Mouse (Mus musculus) cortical plate, adult 2 months (tissue): ENCODE measurements around the gene Phpt1. TPM values are rescaled to one million over a fixed set of nuclear protein-coding genes. Genes with fewer than 3 reads are reported as not detected.

Experiments used
- H3K27ac ChIP-seq: fragments of 200-500 bp; 2 replicates; pipeline ENCODE4 v1.5.1; 2012; ENCODE audit warnings: low read length, control low read depth, inconsistent platforms; ENCODE audit not compliant: insufficient read depth
- H3K4me1 ChIP-seq: fragments of 200-500 bp; 2 replicates; pipeline ENCODE4 v1.6.1; 2011; ENCODE audit warnings: low read length; ENCODE audit not compliant: control insufficient read depth, insufficient read depth
- H3K4me3 ChIP-seq: fragments of 200-500 bp; 2 replicates; pipeline ENCODE4 v1.5.1; 2011; ENCODE audit warnings: mild to moderate bottlenecking, low read length, control low read depth; ENCODE audit not compliant: insufficient read depth
- CTCF ChIP-seq: fragments of 200-500 bp; IDR thresholded peaks from 2 replicates; pipeline ENCODE4 v1.5.1; 2011; ENCODE audit warnings: mild to moderate bottlenecking, control low read depth, low read length; ENCODE audit not compliant: insufficient read depth; ENCODE audit errors: extremely low read depth
- POLR2A ChIP-seq: fragments of 200-500 bp; IDR thresholded peaks from 2 replicates; pipeline ENCODE4 v1.6.1; 2011; ENCODE audit warnings: mild to moderate bottlenecking, low read length, control low read depth; ENCODE audit not compliant: insufficient read depth; ENCODE audit errors: extremely low read depth
- polyA plus RNA-seq: library from polyadenylated mRNA; depleted of rRNA; stranded (reverse); fragments of >200 nt; gene quantifications from 2 replicates; pipeline ENCODE4 v1.2.3, GENCODE M21; 2012; rRNA removed

The Phpt1 gene
- polyA plus RNA-seq = 123 and 129 TPM in 2 replicates

- peak within 1 kb of the TSS; percentile 39 for H3K4me3 ChIP-seq
- TF ChIP-seq CTCF = no peak
- TF ChIP-seq POLR2A = peak; percentile 68
- peak within 1 kb of the TSS; percentile 29 for H3K27ac ChIP-seq
- H3K4me1 ChIP-seq = peaks cover 6% of the 10 kb centered on the region
These were observed at the start of gene Phpt1, which contains the start of gene Mamdc4 for GRCm38 (mm10) chr2:25574579-25575431. Phpt1 (minus strand) TSS chr2:25575224. Mamdc4 (minus strand) TSS chr2:25574845.

- Histone ChIP-seq H3K4me3 (peak within 1 kb of the TSS; percentile 73), H3K4me1 (no peaks in the 10 kb centered on the region), H3K27ac (peak within 1 kb of the TSS; percentile 47)
- TF ChIP-seq CTCF (peak; percentile 48), POLR2A (peak; percentile 55; the same call in 1 of the 2 replicates)
These were observed 46.5 kb upstream of the Phpt1 start, which contains the start of gene Tmem141 for GRCm38 (mm10) chr2:25621229-25622200. Tmem141 (minus strand) TSS chr2:25622005.

GRCm38 (mm10) chr2:25620852-25621228 lies 45.8 kb upstream of the Phpt1 start:
- no peak for TF ChIP-seq POLR2A
- no peak for TF ChIP-seq CTCF
- Histone ChIP-seq H3K4me1 (no peaks in the 10 kb centered on the region), H3K4me3 (peak overlapping the region; percentile 73; the same call in 1 of the 2 replicates), H3K27ac (no peak overlapping the region)

DNA sequence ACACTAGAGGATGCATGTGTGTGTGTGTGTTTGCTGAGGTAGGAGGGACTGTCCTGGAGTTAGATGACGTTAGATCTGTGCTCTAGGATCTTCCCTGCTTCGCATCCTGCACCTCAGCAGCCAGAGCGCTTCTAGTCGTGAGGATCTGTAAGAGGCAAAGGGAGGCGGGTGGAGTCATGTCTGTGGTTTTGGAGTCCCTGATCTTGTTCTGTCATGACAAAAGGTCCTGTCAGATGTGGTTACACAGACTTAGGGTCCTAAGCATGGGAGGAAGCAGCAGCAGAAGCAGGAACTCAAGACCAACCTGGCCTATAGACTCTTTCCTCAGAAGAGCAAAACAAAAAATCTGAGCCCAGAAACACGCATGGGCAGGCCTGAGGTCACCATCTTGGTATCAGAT lies 45.4 kb upstream of the Phpt1 start:
- TF ChIP-seq CTCF = no peak
- TF ChIP-seq POLR2A = no peak
- Histone ChIP-seq H3K4me3 (no peak overlapping the region), H3K27ac (no peak overlapping the region), H3K4me1 (no peaks in the 10 kb centered on the region)

DNA sequence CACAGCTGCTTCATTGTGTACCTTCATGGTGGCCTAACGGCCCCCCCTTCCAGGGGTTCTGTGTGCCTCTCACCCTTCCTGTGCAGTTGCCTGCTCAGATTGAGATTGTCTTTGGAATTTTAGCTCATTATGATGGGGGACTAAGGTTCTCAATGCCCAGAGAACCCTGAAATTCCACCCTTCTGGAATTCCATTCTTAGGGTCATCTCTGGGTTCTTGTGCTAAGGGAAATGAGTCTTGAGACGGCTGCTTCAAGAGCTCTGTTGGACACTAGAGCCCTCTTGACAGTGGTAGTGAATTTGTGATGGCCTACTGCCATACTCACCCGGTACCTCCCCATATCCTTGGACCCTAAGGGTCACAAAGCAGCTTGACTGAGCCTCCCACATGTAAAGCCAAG lies 42.6 kb upstream of the Phpt1 start, which contains the start of gene Ccdc183:
TSS of gene Ccdc183 (minus strand) at position 101 of the 400 bp plus-strand sequence.
- TF ChIP-seq CTCF (no peak), POLR2A (no peak)
- Histone ChIP-seq H3K4me3 (no peak within 1 kb of the TSS), H3K4me1 (no peaks in the 10 kb centered on the region), H3K27ac (no peak within 1 kb of the TSS)

DNA sequence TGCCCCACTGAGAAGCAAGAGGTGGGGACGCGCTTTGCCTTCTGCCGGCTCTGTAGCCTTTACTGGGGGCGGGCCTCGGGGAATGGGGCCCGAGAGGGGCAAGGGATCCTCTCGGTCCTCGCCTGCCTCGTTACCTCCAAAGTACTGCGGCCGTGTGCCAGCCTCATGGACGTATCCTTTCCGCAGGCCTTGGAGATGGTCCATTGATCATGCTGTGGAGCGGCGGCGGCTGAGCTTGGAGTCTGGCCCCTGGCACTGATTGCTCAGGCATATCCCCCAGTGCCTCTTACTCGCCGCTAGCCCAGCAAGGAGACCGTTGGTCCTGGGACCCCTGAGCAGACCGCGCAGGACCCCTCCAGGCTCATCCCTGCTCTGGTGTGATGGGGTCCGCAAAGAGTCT lies 41.4 kb upstream of the Phpt1 start:
- H3K4me3 ChIP-seq = no peak overlapping the region

GRCm38 (mm10) chr2:25608671-25609070 lies 33.6 kb upstream of the Phpt1 start:
- H3K4me1 ChIP-seq = peaks cover 7% of the 10 kb centered on the region
- H3K4me3 ChIP-seq = peak overlapping the region; percentile 72
- H3K27ac ChIP-seq = no peak overlapping the region
- TF ChIP-seq CTCF (no peak), POLR2A (no peak)

More for the DNA sequence above, 41.4 kb upstream of the Phpt1 start:
- TF ChIP-seq POLR2A (no peak), CTCF (no peak)
- H3K27ac ChIP-seq = no peak overlapping the region
- H3K4me1 ChIP-seq = no peaks in the 10 kb centered on the region

DNA sequence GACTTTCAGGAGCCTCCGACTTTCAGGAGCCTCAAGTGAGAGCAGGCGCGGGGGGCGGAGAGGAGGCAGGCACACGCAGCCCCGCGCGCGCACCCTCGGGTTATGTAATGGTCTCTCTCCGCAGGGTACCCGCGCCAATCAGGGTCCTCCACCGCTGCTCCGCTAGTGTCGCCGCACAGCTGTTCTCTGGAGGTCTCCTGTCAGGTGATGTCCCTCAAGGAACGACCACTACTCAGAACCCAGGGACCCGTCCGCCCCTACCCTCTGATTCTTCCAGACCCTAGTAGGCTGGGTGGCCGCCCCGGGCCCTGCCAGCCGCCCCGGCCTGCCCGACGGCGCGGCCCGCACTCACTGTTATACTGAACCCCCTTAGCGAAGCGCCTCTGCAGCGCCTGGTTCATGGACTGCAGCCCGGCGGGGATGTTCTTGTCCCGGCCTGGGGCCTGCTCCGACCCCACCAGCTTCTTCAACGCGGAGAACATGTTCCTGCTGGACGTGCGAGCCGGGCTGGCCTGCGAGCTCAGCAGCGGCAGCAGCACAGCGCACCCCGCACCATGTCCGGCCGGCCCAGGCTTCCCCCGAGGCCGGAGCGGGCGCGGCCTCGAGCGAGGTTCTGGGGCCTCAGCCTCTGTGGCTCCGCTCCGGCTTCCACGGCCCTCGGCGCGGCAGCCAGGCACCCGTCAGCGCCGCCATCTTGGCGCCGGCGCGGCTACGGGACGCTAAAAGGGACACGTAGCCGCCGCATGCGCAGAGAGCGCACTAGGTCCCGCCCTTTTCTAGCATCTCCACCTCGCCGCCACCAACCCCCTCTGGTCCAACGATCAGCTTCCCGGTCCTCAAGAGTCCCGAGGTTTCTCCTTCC lies 33.0 kb upstream of the Phpt1 start, which contains the start of gene Rabl6:
TSS of gene Rabl6 (minus strand) at position 761 of the 862 bp plus-strand sequence.
- H3K4me1 ChIP-seq = peaks cover 7% of the 10 kb centered on the region
- peak within 1 kb of the TSS; percentile 72 for H3K4me3 ChIP-seq
- TF ChIP-seq POLR2A (peak; percentile 85), CTCF (no peak)
- H3K27ac ChIP-seq = peak within 1 kb of the TSS; percentile 91

GRCm38 (mm10) chr2:25602526-25602925 lies 27.5 kb upstream of the Phpt1 start:
- peaks cover 5% of the 10 kb centered on the region for H3K4me1 ChIP-seq
- H3K4me3 ChIP-seq = no peak overlapping the region
- H3K27ac ChIP-seq = no peak overlapping the region
- TF ChIP-seq POLR2A (no peak), CTCF (no peak)
